Mouse (Mus musculus) limb, embryonic 11.5 days (tissue): ENCODE measurements around the gene Hoxa2. TPM values are rescaled to one million over a fixed set of nuclear protein-coding genes. Genes with fewer than 3 reads are reported as not detected.

Experiments
- ATAC-seq: fragments of 200-750 bp; cut with Nextera tagmentation; 2 replicates; pipeline ENCODE4 v1.8.0; 2017; ENCODE audit warnings: low read depth; ENCODE audit not compliant: insufficient number of reproducible peaks, low FRiP score, low TSS enrichment
- DNase-seq: peaks from one replicate; pipeline ENCODE4 v3.0.0-alpha.2; 2015; ENCODE audit warnings: low spot score
- H3K27ac ChIP-seq: fragments of 300-500 bp; sonication (generic); replicated peaks from 2 replicates; pipeline ENCODE4 v1.5.1; 2014; ENCODE audit warnings: low read depth, mild to moderate bottlenecking, low read length
- H3K27me3 ChIP-seq: fragments of 300-500 bp; sonication (generic); 2 replicates; pipeline ENCODE4 v1.6.1; 2014; ENCODE audit warnings: mild to moderate bottlenecking, low read length, mixed read lengths; ENCODE audit not compliant: control insufficient read depth, insufficient read depth
- H3K36me3 ChIP-seq: fragments of 300-500 bp; sonication (generic); 2 replicates; pipeline ENCODE4 v1.6.1; 2014; ENCODE audit warnings: mild to moderate bottlenecking, low read length, moderate library complexity, mixed read lengths; ENCODE audit not compliant: control insufficient read depth, insufficient read depth
- H3K4me1 ChIP-seq: fragments of 300-500 bp; sonication (generic); 2 replicates; pipeline ENCODE4 v1.6.1; 2014; ENCODE audit warnings: low read length, mixed read lengths; ENCODE audit not compliant: control insufficient read depth, insufficient read depth
- H3K4me2 ChIP-seq: fragments of 300-500 bp; sonication (generic); 2 replicates; pipeline ENCODE4 v1.6.1; 2014; ENCODE audit warnings: low read depth, mild to moderate bottlenecking, moderate library complexity; ENCODE audit not compliant: severe bottlenecking
- H3K4me3 ChIP-seq: fragments of 300-500 bp; sonication (generic); 2 replicates; pipeline ENCODE4 v1.5.1; 2014; ENCODE audit warnings: low read depth, low read length
- H3K9ac ChIP-seq: fragments of 300-500 bp; sonication (generic); 2 replicates; pipeline ENCODE4 v1.6.1; 2014; ENCODE audit warnings: mild to moderate bottlenecking, low read length
- H3K9me3 ChIP-seq: fragments of 300-500 bp; sonication (generic); 2 replicates; pipeline ENCODE4 v1.6.1; 2016; ENCODE audit warnings: low read length; ENCODE audit not compliant: control insufficient read depth
- WGBS: fragments of 180-500 bp; shearing (Covaris S2); extraction: QIAGEN DNeasy Blood & Tissue Kit; methylation state at CpG from one replicate; pipeline ENCODE4 v1.1.7; 2014; 5-methylcytosine and 5-hydroxymethylcytosine counted together
- polyA plus RNA-seq: library from polyadenylated mRNA; unstranded; fragments of >200 nt; fragmentation: Nextera tagmentation; extraction: Ambion mirVana; gene quantifications from 2 replicates; pipeline ENCODE4 v1.2.1, GENCODE M21; 2014

Hoxa2 gene
- polyA plus RNA-seq, 1 experiment from 2014 or later: 3.0 TPM

DNA sequence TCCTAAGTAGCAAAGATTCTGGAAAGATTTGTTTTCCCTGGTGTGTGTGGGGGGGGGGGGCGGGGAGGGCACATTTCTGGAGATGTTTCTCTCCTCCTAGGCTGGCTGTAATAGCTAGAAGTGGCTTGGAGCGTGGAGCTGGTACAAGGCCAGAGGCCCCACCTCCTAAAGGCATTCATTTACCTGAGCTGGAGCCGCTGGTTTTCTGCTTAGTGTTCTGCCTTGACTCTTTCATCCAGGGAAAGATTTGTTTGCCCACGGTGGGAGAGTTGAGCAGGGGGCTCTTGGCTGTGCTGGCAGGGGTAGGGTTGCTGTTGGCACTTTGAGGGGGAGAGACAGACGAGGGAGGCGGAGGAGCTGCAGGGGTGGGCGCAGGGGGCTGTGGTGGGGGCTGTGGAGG is 7.3 kb upstream of the Hoxa2 start:
- peak; percentile 33 for DNase-seq
- ATAC-seq: no peak
- H3K27ac ChIP-seq: no peak overlapping the region; the same call in 1 of the 2 replicates
- H3K9me3 ChIP-seq: no peaks in the 10 kb centered on the region
- WGBS: 11% methylated on average over 7 of the region's 7 CpGs
- no peak overlapping the region; the same call in 1 of the 2 replicates for H3K9ac ChIP-seq
- peak overlapping the region; percentile 76 for H3K4me2 ChIP-seq
- peak overlapping the region; percentile 28; the same call in 1 of the 2 replicates for H3K4me3 ChIP-seq
- peaks cover 31% of the 10 kb centered on the region for H3K27me3 ChIP-seq
- peaks cover 2% of the 10 kb centered on the region; the same call in 1 of the 2 replicates for H3K36me3 ChIP-seq
- peaks cover 59% of the 10 kb centered on the region for H3K4me1 ChIP-seq

GRCm38 (mm10) chr6:52171331-52171730 is 6.7 kb upstream of the Hoxa2 start:
- Histone ChIP-seq H3K27ac (no peak overlapping the region), H3K9ac (no peak overlapping the region), H3K4me1 (peaks cover 54% of the 10 kb centered on the region), H3K4me3 (no peak overlapping the region), H3K4me2 (peak overlapping the region; percentile 29; the same call in 1 of the 2 replicates), H3K36me3 (peaks cover 2% of the 10 kb centered on the region; the same call in 1 of the 2 replicates), H3K9me3 (no peaks in the 10 kb centered on the region), H3K27me3 (peaks cover 32% of the 10 kb centered on the region)
- peak; percentile 81 for DNase-seq
- ATAC-seq: no peak
- WGBS: 7% methylated on average over 4 of the region's 4 CpGs

DNA sequence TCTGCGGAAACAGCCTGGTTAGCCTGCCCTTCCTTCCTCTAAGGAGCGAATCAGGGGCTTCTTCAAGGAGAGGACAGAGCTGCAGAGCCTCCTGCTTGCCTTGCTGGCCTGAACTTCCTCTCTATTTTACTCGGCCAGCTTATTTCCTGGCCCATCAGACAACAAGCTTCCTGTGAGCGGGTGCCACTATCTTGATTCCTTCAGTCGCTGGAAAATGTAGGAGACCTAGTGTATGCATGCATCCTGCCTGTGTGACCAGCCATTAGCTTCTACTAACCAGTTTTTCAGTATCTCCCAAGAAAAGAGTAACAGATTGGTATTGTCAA is 6.2 kb upstream of the Hoxa2 start:
- H3K4me1 ChIP-seq: peaks cover 53% of the 10 kb centered on the region
- WGBS: 18% methylated on average over 5 of the region's 5 CpGs
- DNase-seq: no peak

DNA sequence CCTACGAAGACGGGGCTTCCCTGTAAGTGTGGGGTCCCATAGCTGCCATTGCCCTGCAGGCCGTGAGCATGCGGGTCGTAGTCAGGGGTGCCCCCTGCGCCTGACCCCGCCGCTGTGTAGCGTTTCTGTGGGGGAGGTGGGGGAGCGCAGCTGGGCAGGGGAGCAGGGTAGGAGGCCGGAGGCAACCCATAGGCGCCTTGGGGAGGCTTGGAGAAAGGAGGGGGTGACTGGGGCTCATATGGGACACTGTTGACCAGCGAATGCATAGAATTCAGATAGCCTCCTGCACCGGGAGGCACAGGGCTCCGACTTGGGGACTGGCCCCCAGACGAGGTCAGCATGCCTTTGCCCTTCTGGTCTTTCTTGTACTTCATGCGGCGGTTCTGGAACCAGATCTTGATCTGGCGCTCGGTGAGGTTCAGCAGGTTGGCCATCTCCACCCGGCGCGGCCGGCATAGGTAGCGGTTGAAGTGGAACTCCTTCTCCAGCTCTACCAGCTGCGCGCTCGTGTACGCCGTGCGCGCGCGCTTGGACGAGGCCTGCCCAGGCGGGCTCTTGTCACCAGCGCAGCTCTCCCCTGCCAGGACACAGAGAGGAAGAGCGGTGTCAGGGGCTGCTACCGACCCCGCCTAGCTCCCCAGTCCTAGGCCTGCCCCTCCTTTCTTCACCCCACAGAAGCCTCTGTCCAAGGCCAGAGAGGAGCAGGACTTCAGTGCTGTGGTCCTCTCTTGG is 5.7 kb upstream of the Hoxa2 start:
- 9% methylated on average over 40 of the region's 40 CpGs for WGBS
- peak overlapping the region; percentile 22 for H3K9ac ChIP-seq
- H3K4me2 ChIP-seq: peak overlapping the region; percentile 29
- no peaks in the 10 kb centered on the region for H3K9me3 ChIP-seq
- peaks cover 51% of the 10 kb centered on the region for H3K4me1 ChIP-seq
- DNase-seq (peak; percentile 58), ATAC-seq (0 out of 2 replicates have a peak, but pooled peaks have one; percentile 11)
- H3K27ac ChIP-seq: no peak overlapping the region; the same call in 1 of the 2 replicates
- no peak overlapping the region for H3K4me3 ChIP-seq
- peaks cover 2% of the 10 kb centered on the region; the same call in 1 of the 2 replicates for H3K36me3 ChIP-seq
- peaks cover 34% of the 10 kb centered on the region for H3K27me3 ChIP-seq

More for the DNA sequence above, 6.2 kb upstream of the Hoxa2 start:
- Histone ChIP-seq H3K27ac (no peak overlapping the region), H3K4me3 (no peak overlapping the region), H3K9ac (0 out of 2 replicates have a peak overlapping the region, but pooled peaks have one; percentile 17), H3K36me3 (peaks cover 2% of the 10 kb centered on the region; the same call in 1 of the 2 replicates), H3K4me2 (peak overlapping the region; percentile 29), H3K9me3 (no peaks in the 10 kb centered on the region), H3K27me3 (peaks cover 34% of the 10 kb centered on the region)
- no peak for ATAC-seq

DNA sequence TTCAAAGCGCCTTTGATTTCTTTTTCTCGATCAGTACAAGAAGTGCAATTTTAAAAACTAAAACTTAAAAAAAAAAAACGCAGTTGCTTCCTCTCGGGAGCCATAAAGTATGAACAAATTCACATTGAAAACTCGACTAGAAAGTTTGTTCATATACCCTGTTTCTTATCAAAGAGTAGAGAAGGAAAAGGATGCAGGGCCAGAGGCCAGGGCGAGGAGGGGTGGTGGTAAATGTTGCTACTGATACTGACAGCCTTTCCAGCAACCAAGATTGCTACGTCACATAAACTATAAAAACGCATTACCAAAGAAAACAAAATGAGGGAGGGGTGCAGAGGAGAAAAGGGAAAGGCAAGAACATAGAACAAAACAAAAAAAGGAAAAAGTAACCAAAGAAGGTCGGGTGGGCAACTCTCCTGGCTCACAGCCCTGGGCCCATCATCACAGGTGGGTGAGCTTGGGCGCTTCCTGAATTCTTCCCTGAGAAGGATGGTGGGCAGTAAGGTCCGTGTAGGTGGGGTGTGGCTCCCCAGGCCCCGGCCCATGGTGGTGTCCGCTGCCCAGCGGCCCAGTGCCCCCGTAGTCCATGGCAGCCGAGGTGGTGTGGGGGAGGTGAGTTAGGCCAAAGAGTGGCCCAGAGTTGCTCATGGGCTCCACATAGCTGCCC is 5.0 kb upstream of the Hoxa2 start:
- no peak overlapping the region for H3K4me2 ChIP-seq
- 30% methylated on average over 16 of the region's 16 CpGs for WGBS
- H3K36me3 ChIP-seq: peaks cover 2% of the 10 kb centered on the region; the same call in 1 of the 2 replicates
- H3K27ac ChIP-seq: no peak overlapping the region; the same call in 1 of the 2 replicates
- no peaks in the 10 kb centered on the region for H3K9me3 ChIP-seq
- peaks cover 53% of the 10 kb centered on the region for H3K4me1 ChIP-seq
- H3K4me3 ChIP-seq: no peak overlapping the region
- H3K27me3 ChIP-seq: peaks cover 34% of the 10 kb centered on the region
- peak overlapping the region; percentile 22; the same call in 1 of the 2 replicates for H3K9ac ChIP-seq
- DNase-seq (peak; percentile 27), ATAC-seq (no peak)

GRCm38 (mm10) chr6:52168191-52169055 is 3.8 kb upstream of the Hoxa2 start:
- H3K27me3 ChIP-seq: peaks cover 34% of the 10 kb centered on the region
- H3K4me1 ChIP-seq: peaks cover 65% of the 10 kb centered on the region
- no peaks in the 10 kb centered on the region for H3K9me3 ChIP-seq
- DNase-seq (peak; percentile 72), ATAC-seq (no peak)
- peak overlapping the region; percentile 30; the same call in 1 of the 2 replicates for H3K4me2 ChIP-seq
- H3K36me3 ChIP-seq: peaks cover 2% of the 10 kb centered on the region; the same call in 1 of the 2 replicates
- WGBS: 3% methylated on average over 42 of the region's 42 CpGs
- no peak overlapping the region for H3K4me3 ChIP-seq
- H3K27ac ChIP-seq: no peak overlapping the region
- no peak overlapping the region for H3K9ac ChIP-seq

- peak; percentile 41 for DNase-seq
- 0 out of 2 replicates have a peak overlapping the region, but pooled peaks have one; percentile 4 for H3K4me2 ChIP-seq
- H3K4me1 ChIP-seq: peaks cover 68% of the 10 kb centered on the region
- H3K9me3 ChIP-seq: no peaks in the 10 kb centered on the region
- WGBS: 10% methylated on average over 14 of the region's 14 CpGs
- peaks cover 34% of the 10 kb centered on the region for H3K27me3 ChIP-seq
- peaks cover 2% of the 10 kb centered on the region; the same call in 1 of the 2 replicates for H3K36me3 ChIP-seq
- H3K9ac ChIP-seq: 0 out of 2 replicates have a peak overlapping the region, but pooled peaks have one; percentile 7
- no peak overlapping the region for H3K4me3 ChIP-seq
- no peak for ATAC-seq
- H3K27ac ChIP-seq: no peak overlapping the region
Measured at GRCm38 (mm10) chr6:52167736-52168161, 3.1 kb upstream of the Hoxa2 start.
